Mouse (Mus musculus) gastrocnemius, postnatal 25 days (tissue): ENCODE measurements around the gene Tmem50b. TPM values are rescaled to one million over a fixed set of nuclear protein-coding genes. Genes with fewer than 3 reads are reported as not detected.

ENCODE experiments used
- DNase-seq: peaks from one replicate; pipeline ENCODE4 v3.0.0; 2022
- total RNA-seq, 2 experiments: library from RNA; stranded (reverse); gene quantifications; 1 replicate in 1 of 2; 2 replicates in 1 of 2; pipeline ENCODE4 v1.2.3; 2021

The Tmem50b gene
- total RNA-seq, 2 experiments from 2014 or later, result 18.2 to 18.5 TPM

- DNase-seq, result no peak
These were observed 32.2 kb downstream of the Tmem50b start for GRCm38 (mm10) chr16:91565292-91565951.

- no peak for DNase-seq
These were observed 32.9 kb downstream of the Tmem50b start for GRCm38 (mm10) chr16:91564580-91565291.

- DNase-seq, result no peak
These were observed 35.8 kb downstream of the Tmem50b start for GRCm38 (mm10) chr16:91561541-91562457.

- no peak for DNase-seq
These were observed 36.5 kb downstream of the Tmem50b start for GRCm38 (mm10) chr16:91561099-91561498.

- peak; percentile 69 for DNase-seq
These were observed 39.9 kb downstream of the Tmem50b start for GRCm38 (mm10) chr16:91557693-91558092.

GRCm38 (mm10) chr16:91557214-91557613, 40.4 kb downstream of the Tmem50b start:
- no peak for DNase-seq

GRCm38 (mm10) chr16:91556659-91557058, 40.9 kb downstream of the Tmem50b start:
- DNase-seq, result no peak

- DNase-seq, result no peak
These were observed 42.5 kb downstream of the Tmem50b start for GRCm38 (mm10) chr16:91555017-91555605.

- no peak for DNase-seq
These were observed 44.0 kb downstream of the Tmem50b start for GRCm38 (mm10) chr16:91553625-91554024.

GRCm38 (mm10) chr16:91552072-91552471, 45.5 kb downstream of the Tmem50b start:
- no peak for DNase-seq

GRCm38 (mm10) chr16:91551081-91551524, 46.5 kb downstream of the Tmem50b start:
- no peak for DNase-seq

GRCm38 (mm10) chr16:91549616-91550015, 48.0 kb downstream of the Tmem50b start:
- DNase-seq, result no peak

GRCm38 (mm10) chr16:91548996-91549395, 48.6 kb downstream of the Tmem50b start:
- DNase-seq, result no peak

GRCm38 (mm10) chr16:91548586-91548985, 49.0 kb downstream of the Tmem50b start:
- DNase-seq, result no peak

- DNase-seq, result no peak
These were observed 49.6 kb downstream of the Tmem50b start for GRCm38 (mm10) chr16:91547974-91548373.

- peak; percentile 79 for DNase-seq
These were observed 50.5 kb downstream of the Tmem50b start, which contains the start of gene Ifngr2 for GRCm38 (mm10) chr16:91546836-91547741. Ifngr2 (plus strand) TSS chr16:91547072.

- no peak for DNase-seq
These were observed 51.2 kb downstream of the Tmem50b start for GRCm38 (mm10) chr16:91546391-91546835.

- no peak for DNase-seq
These were observed 51.9 kb downstream of the Tmem50b start for GRCm38 (mm10) chr16:91545597-91546281.

GRCm38 (mm10) chr16:91543619-91544018, 54.0 kb downstream of the Tmem50b start:
- no peak for DNase-seq

GRCm38 (mm10) chr16:91541573-91542081, 56.0 kb downstream of the Tmem50b start:
- DNase-seq, result no peak
